Mouse (Mus musculus): Measurements from ENCODE around the gene Ppp2r5d.

DNA sequence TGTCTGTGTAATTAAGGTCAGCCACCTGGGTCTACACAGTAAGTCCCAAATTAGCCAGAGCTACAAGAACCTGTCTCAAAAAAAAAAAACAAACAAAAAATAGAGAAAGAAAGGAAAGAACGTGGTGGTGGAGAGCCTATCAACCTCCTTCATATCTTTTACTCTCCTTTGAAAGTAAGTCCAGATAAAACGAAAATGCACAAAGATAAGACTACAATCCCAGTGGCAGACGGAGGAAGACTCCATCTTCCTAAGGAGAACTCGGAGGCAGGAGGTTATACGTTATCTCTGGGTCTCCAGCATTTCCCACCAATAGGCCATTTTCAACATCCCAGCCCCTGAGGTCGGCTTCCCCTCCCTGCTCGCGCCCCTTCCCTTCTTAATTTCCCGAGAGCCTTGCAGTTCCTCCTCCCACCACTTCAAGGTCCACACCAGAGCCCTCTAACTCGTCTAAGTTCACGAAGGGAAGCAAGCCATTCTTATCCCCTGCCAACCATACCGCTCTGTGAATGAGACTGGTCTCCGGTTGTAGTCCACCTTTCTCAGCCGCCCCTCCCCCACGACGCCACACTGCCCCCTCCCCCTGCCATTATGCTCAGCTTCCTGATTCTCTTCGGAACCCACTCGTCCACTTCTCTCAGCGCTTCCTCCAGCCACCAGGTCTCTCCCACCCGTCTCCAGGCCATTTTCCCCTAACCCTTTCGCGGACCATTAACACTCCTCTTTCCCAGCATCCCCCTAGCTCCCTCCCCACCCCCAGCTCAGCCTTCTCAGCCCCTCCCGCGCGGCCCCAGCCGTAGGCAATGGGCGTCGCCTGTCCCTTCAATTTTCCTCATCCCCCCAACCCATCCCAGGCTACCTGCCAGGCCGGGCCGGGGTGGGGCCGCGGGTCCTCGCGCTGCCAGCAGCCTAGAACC is 24.8 kb downstream of the Ppp2r5d start:
- TF ChIP-seq CTCF (IDR thresholded peaks at IDR 0.05; ENCODE audit: low read depth, low read length) (peak; percentile 36; the same call in 1 of the 2 replicates), POLR2A (IDR thresholded peaks at IDR 0.05; ENCODE audit: extremely low read depth, insufficient read depth, low read length) (no peak)

Measured in liver, adult 2 months (tissue).